Mouse (Mus musculus) kidney, postnatal 0 days (tissue): Measurements from ENCODE around the gene Btnl2. TPM values are rescaled to one million over a fixed set of nuclear protein-coding genes. Genes with fewer than 3 reads are reported as not detected.
A peak's percentile ranks its signal among the peaks of the same experiment; 100 is the strongest.

Experiments
- ATAC-seq: fragments of 200-750 bp; cut with Nextera tagmentation; replicated peaks from 2 replicates; pipeline ENCODE4 v1.8.0; 2017; ENCODE audit warnings: low read depth, moderate number of reproducible peaks, moderate TSS enrichment, moderate library complexity; ENCODE audit not compliant: low FRiP score
- DNase-seq: peaks from one replicate; pipeline ENCODE4 v3.0.0-alpha.2; 2016; ENCODE audit warnings: low spot score
- H3K27ac ChIP-seq: fragments of 300-500 bp; sonication (generic); 2 replicates; pipeline ENCODE4 v1.5.1; 2014; ENCODE audit warnings: mild to moderate bottlenecking
- H3K27me3 ChIP-seq: fragments of 300-500 bp; sonication (generic); 2 replicates; pipeline ENCODE4 v1.6.1; 2014; ENCODE audit warnings: low read length, mixed read lengths; ENCODE audit not compliant: insufficient read depth
- H3K36me3 ChIP-seq: fragments of 300-500 bp; sonication (generic); 2 replicates; pipeline ENCODE4 v1.6.1; 2014; ENCODE audit warnings: low read length, mixed read lengths; ENCODE audit not compliant: insufficient read depth
- H3K4me1 ChIP-seq: fragments of 300-500 bp; sonication (generic); replicated peaks from 2 replicates; pipeline ENCODE4 v1.6.1; 2014; ENCODE audit warnings: antibody characterized with exemption, low read length, mixed read lengths; ENCODE audit not compliant: insufficient read depth
- H3K4me2 ChIP-seq: fragments of 300-500 bp; sonication (generic); 2 replicates; pipeline ENCODE4 v1.6.1; 2014; ENCODE audit warnings: mild to moderate bottlenecking, low read length, moderate library complexity, mixed read lengths
- H3K4me3 ChIP-seq: fragments of 300-500 bp; sonication (generic); replicated peaks from 2 replicates; pipeline ENCODE4 v1.5.1; 2014; ENCODE audit warnings: low read depth, low read length
- H3K9ac ChIP-seq: fragments of 300-500 bp; sonication (generic); 2 replicates; pipeline ENCODE4 v1.6.1; 2014; ENCODE audit warnings: low read depth, low read length
- H3K9me3 ChIP-seq: fragments of 300-500 bp; sonication (generic); replicated peaks from 2 replicates; pipeline ENCODE4 v1.6.1; 2016; ENCODE audit warnings: low read length, inconsistent platforms, mixed read lengths
- CTCF ChIP-seq: IDR thresholded peaks from 2 replicates; pipeline ENCODE4 v1.5.1; 2016; ENCODE audit warnings: antibody characterized with exemption, low read depth, mild to moderate bottlenecking, moderate library complexity
- WGBS: fragments of 180-500 bp; shearing (Covaris S2); extraction: QIAGEN DNeasy Blood & Tissue Kit; methylation state at CpG from one replicate; pipeline ENCODE4 v1.1.7; 2014; 5-methylcytosine and 5-hydroxymethylcytosine counted together
- polyA plus RNA-seq: library from polyadenylated mRNA; unstranded; fragments of >200 nt; fragmentation: Nextera tagmentation; extraction: Ambion mirVana; gene quantifications from 2 replicates; pipeline ENCODE4 v1.2.1, GENCODE M21; 2015

Gene Btnl2
- polyA plus RNA-seq, 1 experiment from 2014 or later: 0.04 TPM

DNA sequence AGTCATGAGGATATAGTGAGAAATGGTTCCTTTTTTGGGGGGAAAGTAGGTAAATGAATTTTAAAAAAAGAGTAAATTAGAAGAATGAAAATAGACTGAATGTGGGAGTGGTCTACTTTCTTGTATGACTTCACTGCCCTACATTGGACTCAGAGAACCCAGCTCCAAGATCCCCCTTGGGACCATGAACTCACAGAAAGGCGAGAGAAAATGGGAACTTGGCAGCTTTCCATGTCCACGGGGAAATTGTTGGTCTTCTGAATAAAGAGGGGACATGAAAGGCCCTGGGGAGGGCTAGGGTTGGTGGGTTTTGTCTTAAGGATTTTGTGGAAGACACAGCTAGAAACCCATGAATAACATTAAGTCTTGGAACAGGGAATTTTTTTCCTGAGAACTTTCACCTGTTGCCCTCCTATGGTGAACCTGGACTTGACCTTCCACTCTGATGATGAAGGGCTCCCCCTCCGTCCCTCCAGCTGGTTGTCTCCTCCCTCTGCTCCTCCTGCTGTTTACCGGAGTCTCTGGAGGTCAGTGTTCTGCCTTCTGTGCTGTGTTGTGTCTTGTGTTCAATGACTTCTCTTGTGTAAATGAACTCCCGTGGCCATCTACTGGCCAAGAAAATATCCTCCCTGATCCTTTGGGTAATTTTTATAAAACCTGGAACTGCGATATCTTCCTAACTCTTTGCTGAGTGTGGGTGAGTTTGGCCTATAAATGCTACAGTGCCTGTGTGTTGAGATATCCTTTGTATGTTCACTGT is 23.0 kb downstream of the Btnl2 start:
- ATAC-seq: no peak
- WGBS: 44% methylated on average over 6 of the region's 6 CpGs
- H3K27me3 ChIP-seq: no peaks in the 10 kb centered on the region

GRCm38 (mm10) chr17:34378716-34379115 is 24.1 kb downstream of the Btnl2 start:
- no peak overlapping the region for H3K9ac ChIP-seq
- no peak overlapping the region for H3K4me2 ChIP-seq
- no peak overlapping the region for H3K27ac ChIP-seq
- H3K27me3 ChIP-seq: no peaks in the 10 kb centered on the region
- no peak overlapping the region for H3K4me3 ChIP-seq
- 75% methylated on average over 2 of the region's 2 CpGs for WGBS
- H3K9me3 ChIP-seq: no peaks in the 10 kb centered on the region
- ATAC-seq: no peak
- H3K4me1 ChIP-seq: no peaks in the 10 kb centered on the region
- no peak for DNase-seq
- TF ChIP-seq CTCF: no peak
- no peaks in the 10 kb centered on the region for H3K36me3 ChIP-seq

More for the DNA sequence above, 23.0 kb downstream of the Btnl2 start:
- Histone ChIP-seq H3K4me3 (no peak overlapping the region), H3K4me1 (no peaks in the 10 kb centered on the region), H3K9me3 (no peaks in the 10 kb centered on the region), H3K9ac (no peak overlapping the region), H3K4me2 (no peak overlapping the region), H3K36me3 (no peaks in the 10 kb centered on the region), H3K27ac (no peak overlapping the region)
- no peak; the same call in 1 of the 2 replicates for TF ChIP-seq CTCF
- DNase-seq: no peak

DNA sequence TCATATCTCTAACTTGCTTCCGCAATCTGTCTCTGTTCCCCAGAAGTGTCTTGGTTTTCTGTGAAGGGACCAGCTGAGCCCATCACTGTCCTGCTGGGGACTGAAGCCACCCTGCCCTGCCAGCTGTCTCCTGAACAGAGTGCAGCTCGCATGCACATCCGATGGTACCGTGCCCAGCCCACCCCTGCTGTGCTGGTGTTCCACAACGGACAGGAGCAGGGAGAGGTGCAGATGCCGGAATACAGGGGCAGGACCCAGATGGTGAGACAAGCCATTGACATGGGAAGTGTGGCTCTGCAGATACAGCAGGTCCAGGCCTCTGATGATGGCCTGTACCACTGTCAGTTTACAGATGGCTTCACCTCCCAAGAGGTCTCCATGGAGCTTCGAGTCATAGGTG is 24.8 kb downstream of the Btnl2 start:
- H3K4me3 ChIP-seq: no peak overlapping the region
- H3K9me3 ChIP-seq: no peaks in the 10 kb centered on the region
- H3K4me2 ChIP-seq: no peak overlapping the region
- WGBS: 82% methylated on average over 7 of the region's 7 CpGs
- no peak for DNase-seq
- TF ChIP-seq CTCF: no peak
- no peak overlapping the region for H3K9ac ChIP-seq
- H3K27me3 ChIP-seq: no peaks in the 10 kb centered on the region
- no peak overlapping the region for H3K27ac ChIP-seq
- H3K4me1 ChIP-seq: no peaks in the 10 kb centered on the region
- ATAC-seq: no peak
- no peaks in the 10 kb centered on the region for H3K36me3 ChIP-seq

GRCm38 (mm10) chr17:34381876-34382275 is 27.3 kb downstream of the Btnl2 start:
- H3K4me2 ChIP-seq: no peak overlapping the region
- no peak for TF ChIP-seq CTCF

DNA sequence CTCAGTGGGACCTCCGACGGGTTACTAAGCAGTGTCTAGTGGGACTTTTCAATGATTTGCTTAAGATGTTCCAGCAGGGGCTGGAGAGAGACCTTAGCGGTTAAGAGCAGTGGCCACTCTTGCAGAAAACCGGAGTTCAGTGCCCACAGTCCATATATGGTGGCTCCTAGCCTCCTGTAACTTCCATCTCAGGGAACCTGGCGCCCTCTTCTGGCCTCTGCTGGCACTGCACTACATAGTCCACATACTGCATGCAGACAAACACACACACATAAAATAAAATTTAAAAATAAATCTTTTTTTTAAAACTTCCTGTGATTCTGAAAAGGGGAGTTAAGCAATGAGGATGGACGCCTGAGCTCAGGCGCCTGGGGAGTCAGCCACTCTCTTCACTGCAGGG is 28.6 kb downstream of the Btnl2 start:
- Histone ChIP-seq H3K36me3 (no peaks in the 10 kb centered on the region), H3K9me3 (no peaks in the 10 kb centered on the region), H3K4me1 (no peaks in the 10 kb centered on the region), H3K27me3 (no peaks in the 10 kb centered on the region), H3K27ac (no peak overlapping the region), H3K4me2 (no peak overlapping the region), H3K9ac (no peak overlapping the region), H3K4me3 (no peak overlapping the region)
- no peak for ATAC-seq
- DNase-seq: no peak
- 75% methylated on average over 7 of the region's 7 CpGs for WGBS
- TF ChIP-seq CTCF: peak; percentile 47

More at GRCm38 (mm10) chr17:34381876-34382275, 27.3 kb downstream of the Btnl2 start:
- no peak overlapping the region for H3K9ac ChIP-seq
- WGBS: 48% methylated on average over 11 of the region's 11 CpGs
- ATAC-seq: no peak
- DNase-seq: no peak
- H3K27me3 ChIP-seq: no peaks in the 10 kb centered on the region
- no peaks in the 10 kb centered on the region for H3K9me3 ChIP-seq
- no peak overlapping the region for H3K4me3 ChIP-seq
- no peaks in the 10 kb centered on the region for H3K4me1 ChIP-seq
- no peak overlapping the region for H3K27ac ChIP-seq
- no peaks in the 10 kb centered on the region for H3K36me3 ChIP-seq

DNA sequence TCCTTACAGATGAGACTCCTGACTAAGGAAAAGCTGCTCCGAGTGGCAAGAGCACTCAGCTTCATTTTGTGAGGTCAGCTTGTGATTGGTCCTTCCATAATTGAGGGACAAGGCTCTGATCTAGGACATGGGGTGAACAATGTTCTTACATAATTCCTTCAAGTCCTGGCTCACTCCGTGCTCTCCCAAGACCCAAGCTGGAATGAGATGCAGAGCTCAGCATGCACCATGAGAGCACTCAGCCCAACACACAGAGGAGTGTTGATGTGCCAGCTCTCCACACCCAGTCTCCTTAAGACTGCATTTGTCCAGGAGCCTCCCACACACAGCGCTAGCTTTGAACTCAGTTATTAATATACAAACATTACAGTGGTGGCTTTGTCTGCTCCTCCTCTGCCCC is 30.1 kb downstream of the Btnl2 start:
- ATAC-seq: no peak
- Histone ChIP-seq H3K27me3 (no peaks in the 10 kb centered on the region), H3K27ac (no peak overlapping the region), H3K4me2 (no peak overlapping the region), H3K9ac (no peak overlapping the region), H3K4me1 (no peaks in the 10 kb centered on the region), H3K9me3 (no peaks in the 10 kb centered on the region), H3K4me3 (no peak overlapping the region), H3K36me3 (no peaks in the 10 kb centered on the region)
- WGBS: 55% methylated on average over 3 of the region's 3 CpGs
- no peak for DNase-seq
- no peak for TF ChIP-seq CTCF
